Mouse (Mus musculus): ENCODE measurements at regions not wholly inside any gene's neighbourhood (a gene's known extent, or its start where the extent isn't known, plus 50 kb on each side); places are given as distances from the start of the nearest gene placed in this dataset.

DNA sequence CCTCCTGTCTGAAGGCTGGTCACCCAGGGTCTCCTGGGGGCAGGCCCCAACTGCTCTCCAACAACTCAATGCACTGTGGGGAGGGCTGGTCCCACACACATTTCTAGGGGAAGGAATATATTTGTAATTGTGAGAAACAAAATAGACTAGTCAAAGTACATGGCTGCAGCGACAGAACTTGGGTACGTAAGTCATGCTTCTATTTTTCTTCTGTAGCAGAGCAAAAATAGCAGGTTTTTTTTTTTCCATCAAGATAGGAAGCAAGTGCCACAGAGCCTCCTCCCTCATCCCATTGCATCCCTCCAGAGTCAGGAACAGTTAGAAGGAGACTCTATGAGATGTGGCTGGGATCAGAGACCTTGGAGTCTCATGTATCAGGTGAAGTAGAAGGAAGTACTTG lies 124.9 kb upstream of the Tnr start:
- no peak for ATAC-seq (ENCODE audit: low read depth)
- Histone ChIP-seq H3K27ac (ENCODE audit: low read length) (no peak overlapping the region), H3K9me3 (replicated peaks; ENCODE audit: control insufficient read depth, low read length) (no peaks in the 10 kb centered on the region), H3K4me2 (ENCODE audit: low read depth, low read length) (no peak overlapping the region), H3K36me3 (ENCODE audit: control insufficient read depth, insufficient read depth) (no peaks in the 10 kb centered on the region), H3K27me3 (ENCODE audit: control insufficient read depth, insufficient read depth, low read depth, low read length) (no peaks in the 10 kb centered on the region), H3K4me1 (ENCODE audit: control insufficient read depth, low read depth, low read length) (no peaks in the 10 kb centered on the region), H3K9ac (ENCODE audit: low read depth, low read length) (no peak overlapping the region), H3K4me3 (ENCODE audit: low read depth, low read length) (no peak overlapping the region)
- 81% methylated on average over 2 of the region's 2 CpGs for WGBS (ENCODE audit: insufficient replicate concordance)

- Histone ChIP-seq H3K4me3 (ENCODE audit: low read depth, low read length) (no peak overlapping the region), H3K36me3 (ENCODE audit: control insufficient read depth, insufficient read depth) (no peaks in the 10 kb centered on the region), H3K27me3 (ENCODE audit: control insufficient read depth, insufficient read depth, low read depth, low read length) (no peaks in the 10 kb centered on the region), H3K27ac (ENCODE audit: low read length) (no peak overlapping the region), H3K4me1 (ENCODE audit: control insufficient read depth, low read depth, low read length) (no peaks in the 10 kb centered on the region), H3K9ac (ENCODE audit: low read depth, low read length) (no peak overlapping the region), H3K4me2 (ENCODE audit: low read depth, low read length) (no peak overlapping the region), H3K9me3 (replicated peaks; ENCODE audit: control insufficient read depth, low read length) (no peaks in the 10 kb centered on the region)
- no peak for ATAC-seq (ENCODE audit: low read depth)
- WGBS (ENCODE audit: insufficient replicate concordance): 53% methylated on average over 7 of the region's 7 CpGs
These were observed 117.3 kb upstream of the Tnr start for GRCm38 (mm10) chr1:159406317-159406716.

GRCm38 (mm10) chr1:159406781-159407180 lies 116.8 kb upstream of the Tnr start:
- no peak for ATAC-seq (ENCODE audit: low read depth)
- H3K27me3 ChIP-seq (ENCODE audit: control insufficient read depth, insufficient read depth, low read depth, low read length): no peaks in the 10 kb centered on the region
- H3K4me2 ChIP-seq (ENCODE audit: low read depth, low read length): no peak overlapping the region
- no peaks in the 10 kb centered on the region for H3K4me1 ChIP-seq (ENCODE audit: control insufficient read depth, low read depth, low read length)
- no peaks in the 10 kb centered on the region for H3K36me3 ChIP-seq (ENCODE audit: control insufficient read depth, insufficient read depth)
- H3K9me3 ChIP-seq (replicated peaks; ENCODE audit: control insufficient read depth, low read length): no peaks in the 10 kb centered on the region
- no peak overlapping the region for H3K9ac ChIP-seq (ENCODE audit: low read depth, low read length)
- H3K4me3 ChIP-seq (ENCODE audit: low read depth, low read length): no peak overlapping the region
- H3K27ac ChIP-seq (ENCODE audit: low read length): no peak overlapping the region

GRCm38 (mm10) chr1:159413374-159413773 lies 110.2 kb upstream of the Tnr start:
- no peaks in the 10 kb centered on the region for H3K36me3 ChIP-seq (ENCODE audit: control insufficient read depth, insufficient read depth)
- no peak for ATAC-seq (ENCODE audit: low read depth)
- H3K9ac ChIP-seq (ENCODE audit: low read depth, low read length): no peak overlapping the region
- no peak overlapping the region for H3K27ac ChIP-seq (ENCODE audit: low read length)
- H3K27me3 ChIP-seq (ENCODE audit: control insufficient read depth, insufficient read depth, low read depth, low read length): no peaks in the 10 kb centered on the region
- no peaks in the 10 kb centered on the region for H3K9me3 ChIP-seq (replicated peaks; ENCODE audit: control insufficient read depth, low read length)
- no peak overlapping the region for H3K4me2 ChIP-seq (ENCODE audit: low read depth, low read length)
- WGBS (ENCODE audit: insufficient replicate concordance): 63% methylated on average over 5 of the region's 5 CpGs
- H3K4me1 ChIP-seq (ENCODE audit: control insufficient read depth, low read depth, low read length): no peaks in the 10 kb centered on the region
- H3K4me3 ChIP-seq (ENCODE audit: low read depth, low read length): no peak overlapping the region

- Histone ChIP-seq H3K36me3 (ENCODE audit: control insufficient read depth, insufficient read depth) (no peaks in the 10 kb centered on the region), H3K4me3 (ENCODE audit: low read depth, low read length) (no peak overlapping the region), H3K27ac (ENCODE audit: low read length) (no peak overlapping the region), H3K9me3 (replicated peaks; ENCODE audit: control insufficient read depth, low read length) (no peaks in the 10 kb centered on the region), H3K4me2 (ENCODE audit: low read depth, low read length) (no peak overlapping the region), H3K27me3 (ENCODE audit: control insufficient read depth, insufficient read depth, low read depth, low read length) (no peaks in the 10 kb centered on the region), H3K9ac (ENCODE audit: low read depth, low read length) (no peak overlapping the region), H3K4me1 (ENCODE audit: control insufficient read depth, low read depth, low read length) (no peaks in the 10 kb centered on the region)
- ATAC-seq (ENCODE audit: low read depth): no peak
- 56% methylated on average over 3 of the region's 3 CpGs for WGBS (ENCODE audit: insufficient replicate concordance)
These were observed 107.9 kb upstream of the Tnr start for GRCm38 (mm10) chr1:159415656-159416055.

DNA sequence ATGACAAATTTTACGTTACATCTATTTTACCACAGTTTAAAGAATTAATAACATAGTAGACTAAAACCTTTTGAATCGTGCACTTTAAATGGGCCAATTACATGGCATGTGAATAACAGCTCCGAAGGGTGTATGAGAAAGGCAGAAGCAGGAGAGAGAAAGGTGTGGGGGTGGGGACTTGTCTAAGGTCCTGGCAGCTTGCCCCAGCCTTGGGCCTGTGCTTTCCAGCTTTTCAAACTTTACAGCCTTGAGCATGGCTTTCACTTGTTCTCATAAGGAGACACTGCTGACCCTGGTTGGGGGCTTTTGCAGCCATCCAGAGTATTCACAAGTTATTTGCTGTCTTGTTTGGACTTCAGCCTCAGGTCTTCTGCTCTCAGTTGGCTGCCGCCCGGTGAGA lies 106.4 kb upstream of the Tnr start:
- Histone ChIP-seq H3K9me3 (replicated peaks; ENCODE audit: control insufficient read depth, low read length) (no peaks in the 10 kb centered on the region), H3K27ac (ENCODE audit: low read length) (no peak overlapping the region), H3K36me3 (ENCODE audit: control insufficient read depth, insufficient read depth) (no peaks in the 10 kb centered on the region), H3K9ac (ENCODE audit: low read depth, low read length) (no peak overlapping the region), H3K4me2 (ENCODE audit: low read depth, low read length) (no peak overlapping the region), H3K27me3 (ENCODE audit: control insufficient read depth, insufficient read depth, low read depth, low read length) (no peaks in the 10 kb centered on the region), H3K4me3 (ENCODE audit: low read depth, low read length) (no peak overlapping the region), H3K4me1 (ENCODE audit: control insufficient read depth, low read depth, low read length) (no peaks in the 10 kb centered on the region)
- no peak for ATAC-seq (ENCODE audit: low read depth)
- WGBS (ENCODE audit: insufficient replicate concordance): 61% methylated on average over 5 of the region's 5 CpGs

DNA sequence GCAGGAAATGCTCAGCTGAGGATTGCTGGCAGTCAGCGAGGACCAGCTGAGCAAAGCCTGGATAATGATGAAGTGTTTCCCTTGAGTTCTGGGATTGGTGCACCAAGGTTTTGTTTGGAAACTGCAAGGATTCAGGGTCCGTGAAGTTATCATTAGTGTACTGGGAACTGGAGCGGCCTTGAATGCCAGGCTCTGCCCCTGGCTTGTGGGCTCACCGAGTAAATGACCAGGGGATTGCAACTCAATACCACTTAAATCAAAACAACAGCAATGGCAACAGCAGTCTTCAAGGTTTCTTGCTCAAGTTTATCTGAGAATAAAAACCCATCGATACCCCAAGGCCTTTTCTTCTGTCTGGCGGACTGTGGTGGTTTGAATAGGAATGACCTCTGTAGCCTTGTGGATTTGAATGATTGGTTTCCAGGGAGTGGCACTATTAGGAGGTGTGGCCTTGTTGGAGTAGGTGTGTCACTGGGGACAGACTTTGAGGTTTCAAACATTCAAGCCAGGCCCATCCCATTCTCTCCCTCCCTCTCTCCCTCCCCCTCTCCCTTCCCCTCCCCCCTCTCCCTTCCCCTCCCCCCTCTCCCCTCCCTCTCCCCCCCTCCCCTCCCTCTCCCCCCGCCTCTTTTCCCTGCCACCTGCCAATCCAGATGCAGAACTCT lies 104.1 kb upstream of the Tnr start:
- Histone ChIP-seq H3K4me3 (ENCODE audit: low read depth, low read length) (no peak overlapping the region), H3K36me3 (ENCODE audit: control insufficient read depth, insufficient read depth) (no peaks in the 10 kb centered on the region), H3K4me1 (ENCODE audit: control insufficient read depth, low read depth, low read length) (no peaks in the 10 kb centered on the region), H3K9ac (ENCODE audit: low read depth, low read length) (no peak overlapping the region), H3K9me3 (replicated peaks; ENCODE audit: control insufficient read depth, low read length) (no peaks in the 10 kb centered on the region), H3K4me2 (ENCODE audit: low read depth, low read length) (no peak overlapping the region), H3K27me3 (ENCODE audit: control insufficient read depth, insufficient read depth, low read depth, low read length) (no peaks in the 10 kb centered on the region), H3K27ac (ENCODE audit: low read length) (no peak overlapping the region)
- no peak for ATAC-seq (ENCODE audit: low read depth)
- WGBS (ENCODE audit: insufficient replicate concordance): 61% methylated on average over 6 of the region's 7 CpGs

- Histone ChIP-seq H3K9ac (ENCODE audit: low read depth, low read length) (no peak overlapping the region), H3K4me1 (ENCODE audit: control insufficient read depth, low read depth, low read length) (no peaks in the 10 kb centered on the region), H3K9me3 (replicated peaks; ENCODE audit: control insufficient read depth, low read length) (no peaks in the 10 kb centered on the region), H3K36me3 (ENCODE audit: control insufficient read depth, insufficient read depth) (no peaks in the 10 kb centered on the region), H3K4me2 (ENCODE audit: low read depth, low read length) (no peak overlapping the region), H3K27me3 (ENCODE audit: control insufficient read depth, insufficient read depth, low read depth, low read length) (no peaks in the 10 kb centered on the region), H3K27ac (ENCODE audit: low read length) (no peak overlapping the region), H3K4me3 (ENCODE audit: low read depth, low read length) (no peak overlapping the region)
- no peak for ATAC-seq (ENCODE audit: low read depth)
- 50% methylated on average over 5 of the region's 5 CpGs for WGBS (ENCODE audit: insufficient replicate concordance)
These were observed 103.4 kb upstream of the Tnr start for GRCm38 (mm10) chr1:159420189-159420588.

DNA sequence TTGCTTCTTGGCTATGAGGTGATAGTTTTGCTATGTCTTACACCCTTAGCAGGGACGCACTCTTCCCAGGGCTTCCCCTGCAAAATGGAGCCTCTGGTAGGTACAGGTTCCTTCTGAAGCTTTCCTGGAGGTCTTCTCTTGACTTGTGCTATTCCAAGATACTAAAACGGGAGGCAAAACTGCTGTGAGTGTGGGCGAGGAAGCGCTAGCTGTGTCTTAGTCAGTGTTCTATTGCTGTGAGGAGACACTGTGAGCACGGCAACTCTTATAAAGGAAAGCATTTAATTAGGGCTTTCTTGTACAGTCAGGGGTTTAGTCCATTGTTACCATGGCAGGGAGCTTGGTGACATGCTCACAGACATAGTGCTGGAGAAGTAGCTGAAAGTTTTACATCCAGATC lies 99.9 kb upstream of the Tnr start:
- H3K4me3 ChIP-seq (ENCODE audit: low read depth, low read length): no peak overlapping the region
- H3K36me3 ChIP-seq (ENCODE audit: control insufficient read depth, insufficient read depth): no peaks in the 10 kb centered on the region
- ATAC-seq (ENCODE audit: low read depth): no peak
- no peak overlapping the region for H3K4me2 ChIP-seq (ENCODE audit: low read depth, low read length)
- 71% methylated on average over 5 of the region's 5 CpGs for WGBS (ENCODE audit: insufficient replicate concordance)
- H3K27ac ChIP-seq (ENCODE audit: low read length): no peak overlapping the region
- no peaks in the 10 kb centered on the region for H3K27me3 ChIP-seq (ENCODE audit: control insufficient read depth, insufficient read depth, low read depth, low read length)
- H3K9me3 ChIP-seq (replicated peaks; ENCODE audit: control insufficient read depth, low read length): no peaks in the 10 kb centered on the region
- H3K4me1 ChIP-seq (ENCODE audit: control insufficient read depth, low read depth, low read length): no peaks in the 10 kb centered on the region
- no peak overlapping the region for H3K9ac ChIP-seq (ENCODE audit: low read depth, low read length)

Data from liver, embryonic 16.5 days (tissue).